Mouse (Mus musculus): ENCODE results near the gene Dok3.

DNA sequence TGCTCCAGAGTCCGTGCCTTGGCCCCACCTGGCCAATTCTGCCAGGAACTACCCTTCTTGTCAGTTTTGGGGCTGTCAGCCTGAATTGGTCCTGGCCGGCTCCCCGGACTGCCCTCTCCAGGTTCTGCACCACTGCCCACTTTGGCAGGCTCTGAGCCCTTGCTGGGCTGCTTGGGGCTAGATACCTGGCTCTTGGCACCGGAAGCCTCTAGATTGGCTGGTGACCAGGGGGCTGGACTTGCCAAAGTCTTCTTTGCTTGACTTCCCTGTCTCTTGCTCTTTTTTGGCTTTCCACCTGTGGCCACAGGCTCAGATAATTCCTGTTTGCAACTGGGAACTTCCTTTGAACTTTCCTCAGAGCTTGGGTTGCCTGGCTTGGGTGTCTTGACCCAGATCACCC lies 13.8 kb upstream of the Dok3 start:
- TF ChIP-seq POLR2A (IDR thresholded peaks at IDR 0.05; ENCODE audit: insufficient read depth, low read depth, low read length) (no peak), CTCF (IDR thresholded peaks at IDR 0.05; ENCODE audit: insufficient read depth, low read depth, low read length) (no peak)
